Mouse (Mus musculus) hindbrain, embryonic 13.5 days (tissue): Measurements from ENCODE around the gene Dhx16. TPM values are rescaled to one million over a fixed set of nuclear protein-coding genes. Genes with fewer than 3 reads are reported as not detected.

Source experiments
- ATAC-seq: fragments of 200-750 bp; cut with Nextera tagmentation; 2 replicates; pipeline ENCODE4 v1.8.0; 2017; ENCODE audit warnings: moderate TSS enrichment; ENCODE audit not compliant: low FRiP score
- H3K27ac ChIP-seq: fragments of 300-500 bp; sonication (generic); 2 replicates; pipeline ENCODE4 v1.5.1; 2015; ENCODE audit warnings: inconsistent platforms, mild to moderate bottlenecking, moderate library complexity
- H3K27me3 ChIP-seq: fragments of 300-500 bp; sonication (generic); 2 replicates; pipeline ENCODE4 v1.6.1; 2015; ENCODE audit warnings: mild to moderate bottlenecking, inconsistent platforms
- H3K36me3 ChIP-seq: fragments of 300-500 bp; sonication (generic); 2 replicates; pipeline ENCODE4 v1.6.1; 2015; ENCODE audit warnings: mild to moderate bottlenecking, inconsistent platforms
- H3K4me1 ChIP-seq: fragments of 300-500 bp; sonication (generic); replicated peaks from 2 replicates; pipeline ENCODE4 v1.6.1; 2015; ENCODE audit warnings: inconsistent platforms
- H3K4me2 ChIP-seq: fragments of 300-500 bp; sonication (generic); 2 replicates; pipeline ENCODE4 v1.6.1; 2015; ENCODE audit warnings: inconsistent platforms, mild to moderate bottlenecking, moderate library complexity
- H3K4me3 ChIP-seq: fragments of 300-500 bp; sonication (generic); 2 replicates; pipeline ENCODE4 v1.5.1; 2015; ENCODE audit warnings: mild to moderate bottlenecking, inconsistent platforms
- H3K9ac ChIP-seq: fragments of 300-500 bp; sonication (generic); 2 replicates; pipeline ENCODE4 v1.6.1; 2015; ENCODE audit warnings: mild to moderate bottlenecking, inconsistent platforms
- H3K9me3 ChIP-seq: fragments of 300-500 bp; sonication (generic); 2 replicates; pipeline ENCODE4 v1.6.1; 2016; ENCODE audit warnings: inconsistent platforms
- WGBS: fragments of 180-500 bp; shearing (Covaris S2); methylation state at CpG from one replicate; pipeline ENCODE4 v1.1.7; 2015; 5-methylcytosine and 5-hydroxymethylcytosine counted together
- polyA plus RNA-seq: library from polyadenylated mRNA; unstranded; fragments of >200 nt; fragmentation: Nextera tagmentation; extraction: Ambion mirVana; gene quantifications from 2 replicates; pipeline ENCODE4 v1.2.1, GENCODE M21; 2015

The Dhx16 gene
- polyA plus RNA-seq, result 28.6 and 35.3 TPM in 2 replicates

GRCm38 (mm10) chr17:35879245-35880057 lies at the start of gene Dhx16:
TSS of gene Dhx16 (plus strand) at chr17:35879819.
- Histone ChIP-seq H3K27ac (peak within 1 kb of the TSS; percentile 84), H3K9me3 (no peaks in the 10 kb centered on the region), H3K4me2 (peak within 1 kb of the TSS; percentile 86), H3K36me3 (peaks cover 48% of the 10 kb centered on the region), H3K4me1 (peaks cover 19% of the 10 kb centered on the region), H3K9ac (peak within 1 kb of the TSS; percentile 94), H3K4me3 (peak within 1 kb of the TSS; percentile 94), H3K27me3 (no peaks in the 10 kb centered on the region)
- ATAC-seq, result peak; percentile 93
- 5% methylated on average over 66 of the region's 66 CpGs for WGBS

- ATAC-seq, result no peak
- peaks cover 52% of the 10 kb centered on the region for H3K4me1 ChIP-seq
- peak overlapping the region; percentile 32 for H3K27ac ChIP-seq
- peak overlapping the region; percentile 4; the same call in 1 of the 2 replicates for H3K4me2 ChIP-seq
- WGBS, result 65% methylated on average over 8 of the region's 8 CpGs
- H3K27me3 ChIP-seq, result no peaks in the 10 kb centered on the region
- H3K4me3 ChIP-seq, result no peak overlapping the region
- peaks cover 68% of the 10 kb centered on the region for H3K36me3 ChIP-seq
- H3K9me3 ChIP-seq, result no peaks in the 10 kb centered on the region
- peak overlapping the region; percentile 39; the same call in 1 of the 2 replicates for H3K9ac ChIP-seq
Measured at GRCm38 (mm10) chr17:35832400-35833238, 47.0 kb upstream of the Dhx16 start.

- H3K36me3 ChIP-seq, result peaks cover 62% of the 10 kb centered on the region
- H3K4me2 ChIP-seq, result peak overlapping the region; percentile 92
- H3K9me3 ChIP-seq, result no peaks in the 10 kb centered on the region
- no peak for ATAC-seq
- 0 out of 2 replicates have a peak overlapping the region, but pooled peaks have one; percentile 30 for H3K27ac ChIP-seq
- H3K27me3 ChIP-seq, result no peaks in the 10 kb centered on the region
- 0 out of 2 replicates have a peak overlapping the region, but pooled peaks have one; percentile 96 for H3K4me3 ChIP-seq
- peaks cover 52% of the 10 kb centered on the region for H3K4me1 ChIP-seq
- WGBS, result 26% methylated on average over 5 of the region's 5 CpGs
- H3K9ac ChIP-seq, result peak overlapping the region; percentile 39
Measured at GRCm38 (mm10) chr17:35833239-35833751, 46.3 kb upstream of the Dhx16 start.

- H3K27ac ChIP-seq, result no peak overlapping the region
Measured at GRCm38 (mm10) chr17:35833894-35834293, 45.7 kb upstream of the Dhx16 start.

GRCm38 (mm10) chr17:35834696-35835422 lies 44.8 kb upstream of the Dhx16 start:
- WGBS, result 79% methylated on average over 26 of the region's 26 CpGs
- Histone ChIP-seq H3K9me3 (no peaks in the 10 kb centered on the region), H3K27ac (peak overlapping the region; percentile 30; the same call in 1 of the 2 replicates), H3K4me2 (peak overlapping the region; percentile 92), H3K4me1 (peaks cover 61% of the 10 kb centered on the region), H3K27me3 (no peaks in the 10 kb centered on the region), H3K9ac (peak overlapping the region; percentile 100), H3K4me3 (peak overlapping the region; percentile 96), H3K36me3 (peaks cover 62% of the 10 kb centered on the region)
- ATAC-seq, result no peak

More at GRCm38 (mm10) chr17:35833894-35834293, 45.7 kb upstream of the Dhx16 start:
- Histone ChIP-seq H3K4me3 (peak overlapping the region; percentile 96), H3K27me3 (no peaks in the 10 kb centered on the region), H3K36me3 (peaks cover 62% of the 10 kb centered on the region), H3K9me3 (no peaks in the 10 kb centered on the region), H3K9ac (peak overlapping the region; percentile 53), H3K4me2 (peak overlapping the region; percentile 92), H3K4me1 (peaks cover 56% of the 10 kb centered on the region)
- no peak for ATAC-seq
- WGBS, result 63% methylated on average over 5 of the region's 5 CpGs

GRCm38 (mm10) chr17:35835424-35836140 lies 44.0 kb upstream of the Dhx16 start:
- Histone ChIP-seq H3K4me3 (peak overlapping the region; percentile 96), H3K27me3 (no peaks in the 10 kb centered on the region), H3K36me3 (peaks cover 60% of the 10 kb centered on the region), H3K9me3 (no peaks in the 10 kb centered on the region), H3K27ac (peak overlapping the region; percentile 99; the same call in 1 of the 2 replicates), H3K9ac (peak overlapping the region; percentile 100), H3K4me2 (peak overlapping the region; percentile 92), H3K4me1 (peaks cover 58% of the 10 kb centered on the region)
- 81% methylated on average over 26 of the region's 26 CpGs for WGBS
- no peak for ATAC-seq

- H3K4me2 ChIP-seq, result peak overlapping the region; percentile 92
- H3K4me1 ChIP-seq, result peaks cover 56% of the 10 kb centered on the region
- peak overlapping the region; percentile 99 for H3K27ac ChIP-seq
- no peaks in the 10 kb centered on the region for H3K27me3 ChIP-seq
- H3K4me3 ChIP-seq, result peak overlapping the region; percentile 96
- H3K9ac ChIP-seq, result peak overlapping the region; percentile 100
- 0 out of 2 replicates have a peak, but pooled peaks have one; percentile 0 for ATAC-seq
- WGBS, result 7% methylated on average over 24 of the region's 24 CpGs
- H3K36me3 ChIP-seq, result peaks cover 52% of the 10 kb centered on the region
- H3K9me3 ChIP-seq, result no peaks in the 10 kb centered on the region
Measured at GRCm38 (mm10) chr17:35836178-35836965, 43.2 kb upstream of the Dhx16 start.

- peak overlapping the region; percentile 92 for H3K4me2 ChIP-seq
- peak overlapping the region; percentile 100 for H3K9ac ChIP-seq
- H3K4me3 ChIP-seq, result peak overlapping the region; percentile 96
- H3K36me3 ChIP-seq, result peaks cover 47% of the 10 kb centered on the region
- H3K27me3 ChIP-seq, result no peaks in the 10 kb centered on the region
- no peaks in the 10 kb centered on the region for H3K9me3 ChIP-seq
- H3K27ac ChIP-seq, result peak overlapping the region; percentile 99
- peak; percentile 25 for ATAC-seq
- H3K4me1 ChIP-seq, result peaks cover 60% of the 10 kb centered on the region
- 1% methylated on average over 21 of the region's 25 CpGs for WGBS
Measured at GRCm38 (mm10) chr17:35836991-35837422, 42.6 kb upstream of the Dhx16 start.

GRCm38 (mm10) chr17:35837487-35837886 lies 42.1 kb upstream of the Dhx16 start:
- Histone ChIP-seq H3K36me3 (peaks cover 42% of the 10 kb centered on the region), H3K27ac (peak overlapping the region; percentile 99), H3K4me2 (peak overlapping the region; percentile 92), H3K9me3 (no peaks in the 10 kb centered on the region), H3K27me3 (no peaks in the 10 kb centered on the region), H3K9ac (peak overlapping the region; percentile 100), H3K4me3 (peak overlapping the region; percentile 96), H3K4me1 (peaks cover 65% of the 10 kb centered on the region)
- whole genome bisulfite sequencing, result under 1% methylated on average over 18 of the region's 18 CpGs
- no peak for ATAC-seq

GRCm38 (mm10) chr17:35838122-35838544 lies 41.5 kb upstream of the Dhx16 start, which contains the start of gene Tubb5:
TSS of gene Tubb5 (minus strand) at chr17:35838306.
- Histone ChIP-seq H3K9me3 (no peaks in the 10 kb centered on the region), H3K27me3 (no peaks in the 10 kb centered on the region), H3K4me1 (peaks cover 65% of the 10 kb centered on the region), H3K27ac (peak within 1 kb of the TSS; percentile 99), H3K9ac (peak within 1 kb of the TSS; percentile 100), H3K4me3 (peak within 1 kb of the TSS; percentile 96), H3K4me2 (peak within 1 kb of the TSS; percentile 92), H3K36me3 (peaks cover 36% of the 10 kb centered on the region)
- peak; percentile 75 for ATAC-seq
- 1% methylated on average over 29 of the region's 29 CpGs for WGBS
